8 mouse cellular contexts compared by ENCODE assay signal in the genomic region with DNA sequence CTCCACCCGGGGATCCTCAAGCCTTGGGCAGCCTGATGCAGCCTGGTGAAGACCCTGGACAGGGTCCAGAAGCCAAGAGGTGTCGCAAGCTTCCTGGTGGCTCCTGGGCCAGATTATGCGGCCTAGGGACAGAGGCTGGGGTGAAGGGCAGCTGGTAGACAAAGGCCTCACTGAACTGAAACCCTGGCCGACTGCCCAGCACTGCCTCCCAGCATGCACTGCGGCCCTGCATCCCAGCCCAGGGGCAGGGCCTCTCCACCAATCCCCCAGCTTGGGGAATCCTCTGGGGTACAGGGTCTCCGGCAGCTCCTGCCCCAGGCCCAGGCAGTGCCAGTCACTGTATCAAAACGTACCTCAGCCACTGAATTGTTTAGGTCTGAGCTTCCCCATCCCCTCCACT. TPM values are rescaled to one million over a fixed set of nuclear protein-coding genes. Genes with fewer than 3 reads are reported as not detected.
DNase-seq lines count a peak whose midpoint lies in the region; ATAC-seq and TF ChIP-seq lines count a peak whose summit lies in the region.

No protein-coding gene starts in this region.

- peak overlapping the region; percentile 86 for H3K27ac ChIP-seq in layer of hippocampus, adult 2 months
- H3K27ac ChIP-seq in liver, postnatal 0 days (ENCODE audit: low read depth), result peak overlapping the region; percentile 22; the same call in 1 of the 2 replicates
- H3K27ac ChIP-seq in stomach, postnatal 0 days (replicated peaks), result no peak overlapping the region

- H3K27me3 ChIP-seq in liver, postnatal 0 days (ENCODE audit: insufficient read depth, low read length), result no peaks in the 10 kb centered on the region
- no peaks in the 10 kb centered on the region for H3K27me3 ChIP-seq in stomach, postnatal 0 days (ENCODE audit: control insufficient read depth, insufficient read depth, low read length)

- H3K9ac ChIP-seq in liver, postnatal 0 days (replicated peaks), result no peak overlapping the region; the same call in 1 of the 2 replicates
- H3K9ac ChIP-seq in stomach, postnatal 0 days (ENCODE audit: low read length), result no peak overlapping the region

- TF ChIP-seq CTCF in layer of hippocampus, adult 2 months (conservative IDR thresholded peaks at IDR 0.05), result no peak
- no peak for TF ChIP-seq CTCF in liver, postnatal 0 days (IDR thresholded peaks at IDR 0.05; ENCODE audit: low read depth)
- no peak for TF ChIP-seq CTCF in stomach, postnatal 0 days (IDR thresholded peaks at IDR 0.05; ENCODE audit: low read depth)

- no peak for TF ChIP-seq EP300 in liver, postnatal 0 days (IDR thresholded peaks at IDR 0.05; ENCODE audit: low read depth)
- no peak for TF ChIP-seq EP300 in stomach, postnatal 0 days (optimal IDR thresholded peaks at IDR 0.05)

- DNase-seq in gastrocnemius, postnatal 10 days, result peak; percentile 42
- no peak for DNase-seq in gastrocnemius, adult 18-20 months (ENCODE audit: low spot score)
- DNase-seq in cerebellum, adult 11-12 months, result peak; percentile 48
- DNase-seq in frontal cortex, postnatal 10 days (ENCODE audit: low spot score in 2 of 2), result peak; percentile 62 to 72
- DNase-seq in layer of hippocampus, adult 2 months (ENCODE audit: low spot score in 2 of 2), result peak; percentile 78 to 85
- peak; percentile 80 for DNase-seq in liver, postnatal 0 days
- DNase-seq in stomach, postnatal 0 days (ENCODE audit: low spot score), result peak; percentile 22
- no peak for DNase-seq in thymus, postnatal 0 days (ENCODE audit: low spot score)

- peak; percentile 88 for ATAC-seq in liver, postnatal 0 days
- ATAC-seq in stomach, postnatal 0 days (ENCODE audit: low FRiP score, low TSS enrichment), result no peak

- 48% methylated on average over 7 of the region's 7 CpGs for WGBS in liver, postnatal 0 days (ENCODE audit: insufficient replicate concordance)
- 61% methylated on average over 7 of the region's 7 CpGs for WGBS in stomach, postnatal 0 days

- H3K4me2 ChIP-seq in liver, postnatal 0 days (ENCODE audit: low read depth, low read length), result no peak overlapping the region
- H3K4me2 ChIP-seq in stomach, postnatal 0 days (replicated peaks; ENCODE audit: low read depth), result no peak overlapping the region

- no peak overlapping the region for H3K4me3 ChIP-seq in layer of hippocampus, adult 2 months
- no peak overlapping the region for H3K4me3 ChIP-seq in liver, postnatal 0 days (ENCODE audit: low read depth, low read length)
- H3K4me3 ChIP-seq in stomach, postnatal 0 days (ENCODE audit: low read depth, low read length), result no peak overlapping the region

- H3K9me3 ChIP-seq in liver, postnatal 0 days (ENCODE audit: low read length), result no peaks in the 10 kb centered on the region
- no peaks in the 10 kb centered on the region for H3K9me3 ChIP-seq in stomach, postnatal 0 days (ENCODE audit: control insufficient read depth, low read length)

- H3K36me3 ChIP-seq in liver, postnatal 0 days (replicated peaks; ENCODE audit: insufficient read depth, low read length), result no peaks in the 10 kb centered on the region
- H3K36me3 ChIP-seq in stomach, postnatal 0 days (ENCODE audit: control insufficient read depth, insufficient read depth, low read length), result no peaks in the 10 kb centered on the region

- H3K4me1 ChIP-seq in liver, postnatal 0 days (ENCODE audit: insufficient read depth), result 0 out of 2 replicates have a peak, but pooled peaks cover 4% of the 10 kb centered on the region
- no peaks in the 10 kb centered on the region for H3K4me1 ChIP-seq in stomach, postnatal 0 days (replicated peaks; ENCODE audit: control insufficient read depth, insufficient read depth)

RNA-seq across cellular contexts. Expression of gene Ocstamp, which starts 17.1 kb away (rescaled TPM):
- total RNA-seq in gastrocnemius, postnatal 10 days (2021), result 1 to 10 TPM in 1 of 2 experiments, under 1 TPM in 1; 0.14 to 1.3 TPM
- total RNA-seq in gastrocnemius, adult 18-20 months (2021), result under 1 TPM in 1 of 2 experiments, not detected in 1; 0.18 TPM
- total RNA-seq in layer of hippocampus, adult 2 months (2021), result not detected
- polyA plus RNA-seq in liver, postnatal 0 days (2015; fragmentation: Nextera tagmentation; extraction: Ambion mirVana), result 8.1 and 13.0 TPM in 2 replicates
- 0.21 and 0.23 TPM in 2 replicates for polyA plus RNA-seq in stomach, postnatal 0 days (2015; fragmentation: Nextera tagmentation; extraction: Ambion mirVana)
- 0.03 TPM in 1 of 2 replicates, not detected in the other for polyA plus RNA-seq in thymus, postnatal 0 days (2015; fragmentation: Nextera tagmentation; extraction: Ambion mirVana)

RNA-seq across cellular contexts. Expression of gene Zfp334, which starts 29.2 kb away (rescaled TPM):
- total RNA-seq in gastrocnemius, postnatal 10 days (2021), result 1 to 10 TPM; 2.8 to 3.9 TPM
- total RNA-seq in gastrocnemius, adult 18-20 months (2021), result 1 to 10 TPM; 2.3 to 2.5 TPM
- total RNA-seq in layer of hippocampus, adult 2 months (2021), result 10 to 100 TPM; 14.0 to 15.3 TPM
- 1.2 and 1.5 TPM in 2 replicates for polyA plus RNA-seq in liver, postnatal 0 days (2015; fragmentation: Nextera tagmentation; extraction: Ambion mirVana)
- polyA plus RNA-seq in stomach, postnatal 0 days (2015; fragmentation: Nextera tagmentation; extraction: Ambion mirVana), result 1.2 and 1.3 TPM in 2 replicates
- 0.54 and 0.60 TPM in 2 replicates for polyA plus RNA-seq in thymus, postnatal 0 days (2015; fragmentation: Nextera tagmentation; extraction: Ambion mirVana)

RNA-seq across cellular contexts. Expression of gene Zfp663, which starts 48.8 kb away (rescaled TPM):
- under 1 TPM in 1 of 2 experiments, not detected in 1; 0.23 TPM for total RNA-seq in gastrocnemius, postnatal 10 days (2021)
- not detected for total RNA-seq in gastrocnemius, adult 18-20 months (2021)
- total RNA-seq in layer of hippocampus, adult 2 months (2021), result under 1 TPM in 1 of 2 experiments, not detected in 1; 0.20 TPM
- not detected in 2 replicates for polyA plus RNA-seq in liver, postnatal 0 days (2015; fragmentation: Nextera tagmentation; extraction: Ambion mirVana)
- polyA plus RNA-seq in stomach, postnatal 0 days (2015; fragmentation: Nextera tagmentation; extraction: Ambion mirVana), result 0.05 and 0.23 TPM in 2 replicates
- polyA plus RNA-seq in thymus, postnatal 0 days (2015; fragmentation: Nextera tagmentation; extraction: Ambion mirVana), result 0.14 TPM in 1 of 2 replicates, not detected in the other

RNA-seq across cellular contexts. Expression of gene Slc13a3, which starts 55.7 kb away (rescaled TPM):
- total RNA-seq in gastrocnemius, postnatal 10 days (2021), result under 1 TPM; 0.38 to 0.52 TPM
- total RNA-seq in gastrocnemius, adult 18-20 months (2021), result under 1 TPM in 1 of 2 experiments, not detected in 1; 0.25 TPM
- 10 to 100 TPM in 1 of 2 experiments, 1 to 10 TPM in 1; 8.7 to 11.3 TPM for total RNA-seq in layer of hippocampus, adult 2 months (2021)
- 46.2 and 49.5 TPM in 2 replicates for polyA plus RNA-seq in liver, postnatal 0 days (2015; fragmentation: Nextera tagmentation; extraction: Ambion mirVana)
- polyA plus RNA-seq in stomach, postnatal 0 days (2015; fragmentation: Nextera tagmentation; extraction: Ambion mirVana), result 0.34 and 0.64 TPM in 2 replicates
- polyA plus RNA-seq in thymus, postnatal 0 days (2015; fragmentation: Nextera tagmentation; extraction: Ambion mirVana), result 0.41 and 0.53 TPM in 2 replicates

Comparison
In these comparisons a context has a peak if more than half of its experiments do, and no peak if none do; other contexts are left out.
1. DNase-seq: peak in gastrocnemius, postnatal 10 days (single experiment), cerebellum, adult 11-12 months (single experiment), frontal cortex, postnatal 10 days (2 of 2), layer of hippocampus, adult 2 months (2 of 2), liver, postnatal 0 days (single experiment) and stomach, postnatal 0 days (single experiment); none in gastrocnemius, adult 18-20 months (single experiment) and thymus, postnatal 0 days (single experiment).